Mouse (Mus musculus): ENCODE measurements around the gene Smad5. TPM values are rescaled to one million over a fixed set of nuclear protein-coding genes. Genes with fewer than 3 reads are reported as not detected.

Gene Smad5
- polyA plus RNA-seq, 1 experiment from 2014 or later: 23.5 TPM

GRCm38 (mm10) chr13:56740496-56740895, 37.7 kb downstream of the Smad5 start:
- Histone ChIP-seq H3K4me3 (replicated peaks) (no peak overlapping the region), H3K36me3 (peaks cover 21% of the 10 kb centered on the region), H3K4me1 (no peaks in the 10 kb centered on the region), H3K4me2 (no peak overlapping the region), H3K9ac (no peak overlapping the region), H3K27me3 (replicated peaks) (no peaks in the 10 kb centered on the region), H3K27ac (no peak overlapping the region), H3K9me3 (no peaks in the 10 kb centered on the region)
- WGBS: 85% methylated on average over 6 of the region's 6 CpGs
- no peak for ATAC-seq (ENCODE audit: insufficient read depth, low FRiP score, low read depth)

- 80% methylated on average over 7 of the region's 7 CpGs for WGBS
- Histone ChIP-seq H3K9me3 (no peaks in the 10 kb centered on the region), H3K36me3 (peaks cover 18% of the 10 kb centered on the region), H3K4me3 (replicated peaks) (no peak overlapping the region), H3K27me3 (replicated peaks) (no peaks in the 10 kb centered on the region), H3K27ac (no peak overlapping the region), H3K4me2 (no peak overlapping the region), H3K4me1 (no peaks in the 10 kb centered on the region), H3K9ac (no peak overlapping the region)
- no peak for ATAC-seq (ENCODE audit: insufficient read depth, low FRiP score, low read depth)
Measured at GRCm38 (mm10) chr13:56741691-56742090, 38.9 kb downstream of the Smad5 start.

DNA sequence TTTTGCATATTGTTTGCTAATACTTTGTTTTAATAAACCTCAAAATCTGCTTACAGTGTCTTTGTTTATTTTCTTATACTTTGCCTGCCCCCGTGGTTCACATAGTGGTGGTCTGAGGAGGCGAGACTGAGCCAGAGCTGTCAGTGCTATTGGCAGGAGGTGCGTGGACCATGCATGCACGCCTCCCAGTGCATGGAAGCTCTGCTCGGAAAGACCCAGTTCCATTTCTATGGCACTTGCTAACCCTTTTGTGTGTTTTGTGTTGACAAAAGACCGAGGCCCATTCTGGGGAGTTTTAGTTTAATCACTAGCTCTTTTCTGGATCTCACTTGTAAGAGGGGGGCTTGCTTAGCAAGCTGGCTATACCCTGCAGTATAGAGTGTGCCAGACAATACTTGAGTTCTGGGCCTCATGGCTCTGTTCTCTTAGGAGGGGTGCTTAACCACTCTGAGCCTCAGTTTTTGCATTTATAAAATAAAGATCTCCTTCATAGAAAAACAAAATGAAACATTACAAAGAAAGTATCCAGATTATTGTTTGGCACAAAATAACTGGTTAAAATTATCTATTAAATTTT, 39.6 kb downstream of the Smad5 start:
- no peaks in the 10 kb centered on the region for H3K9me3 ChIP-seq
- H3K9ac ChIP-seq: no peak overlapping the region
- no peak overlapping the region for H3K27ac ChIP-seq
- ATAC-seq (ENCODE audit: insufficient read depth, low FRiP score, low read depth): no peak
- 67% methylated on average over 6 of the region's 6 CpGs for WGBS
- peaks cover 18% of the 10 kb centered on the region for H3K36me3 ChIP-seq
- H3K27me3 ChIP-seq (replicated peaks): no peaks in the 10 kb centered on the region
- no peak overlapping the region for H3K4me3 ChIP-seq (replicated peaks)
- no peak overlapping the region for H3K4me2 ChIP-seq
- 0 out of 2 replicates have a peak, but pooled peaks cover 3% of the 10 kb centered on the region for H3K4me1 ChIP-seq

DNA sequence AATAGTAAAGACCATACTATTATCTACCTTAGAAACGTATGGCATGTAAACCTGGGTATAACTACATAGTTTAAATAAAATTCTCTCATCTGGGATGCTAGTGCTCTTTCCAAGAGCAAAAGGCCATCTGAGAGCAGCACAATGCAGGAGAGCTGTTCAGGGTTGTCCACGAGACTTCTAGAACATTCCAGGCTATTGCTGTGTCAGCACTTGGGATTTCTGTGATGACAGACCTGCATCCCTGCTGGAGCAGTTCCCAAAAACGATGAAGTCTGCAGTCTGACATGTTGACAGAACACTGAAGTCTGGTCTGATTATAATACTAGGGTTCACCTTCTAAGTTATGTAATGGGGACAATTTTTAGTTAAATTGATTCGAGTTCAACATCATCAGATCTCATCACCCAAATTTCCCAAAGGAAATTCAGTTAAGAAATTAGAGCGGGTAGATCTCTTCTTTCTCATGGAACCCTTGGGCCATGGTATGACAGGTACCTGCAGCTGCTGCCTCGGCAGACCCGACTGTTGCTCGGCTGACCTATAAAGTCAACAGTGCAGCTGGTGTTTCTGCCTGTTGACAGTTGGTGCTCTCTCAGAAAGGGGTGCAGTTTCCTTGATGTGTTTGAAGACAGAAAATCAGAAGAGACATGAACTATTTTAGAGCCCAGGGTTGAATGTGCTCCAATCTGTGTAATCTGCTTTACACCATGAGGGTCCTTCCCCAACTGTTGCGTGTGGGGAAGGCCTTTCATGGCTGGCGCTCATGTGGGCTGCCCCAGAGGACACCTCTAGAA, 44.1 kb downstream of the Smad5 start:
- peak; percentile 10; the same call in 1 of the 2 replicates for ATAC-seq (ENCODE audit: insufficient read depth, low FRiP score, low read depth)
- H3K36me3 ChIP-seq: no peaks in the 10 kb centered on the region

GRCm38 (mm10) chr13:56747554-56747953, 44.7 kb downstream of the Smad5 start:
- peak overlapping the region; percentile 88 for H3K27ac ChIP-seq
- H3K36me3 ChIP-seq: no peaks in the 10 kb centered on the region
- 47% methylated on average over 8 of the region's 8 CpGs for WGBS
- peak overlapping the region; percentile 24 for H3K4me3 ChIP-seq (replicated peaks)
- peaks cover 3% of the 10 kb centered on the region for H3K27me3 ChIP-seq (replicated peaks)
- no peaks in the 10 kb centered on the region for H3K9me3 ChIP-seq
- H3K9ac ChIP-seq: no peak overlapping the region
- H3K4me2 ChIP-seq: peak overlapping the region; percentile 35; the same call in 1 of the 2 replicates
- peak; percentile 87 for ATAC-seq (ENCODE audit: insufficient read depth, low FRiP score, low read depth)
- H3K4me1 ChIP-seq: peaks cover 4% of the 10 kb centered on the region; the same call in 1 of the 2 replicates

More for the DNA sequence above, 44.1 kb downstream of the Smad5 start:
- WGBS: 52% methylated on average over 10 of the region's 10 CpGs
- H3K9me3 ChIP-seq: no peaks in the 10 kb centered on the region
- H3K4me3 ChIP-seq (replicated peaks): no peak overlapping the region
- peak overlapping the region; percentile 33; the same call in 1 of the 2 replicates for H3K4me2 ChIP-seq
- no peak overlapping the region for H3K9ac ChIP-seq
- peak overlapping the region; percentile 88 for H3K27ac ChIP-seq
- H3K4me1 ChIP-seq: 0 out of 2 replicates have a peak, but pooled peaks cover 3% of the 10 kb centered on the region
- H3K27me3 ChIP-seq (replicated peaks): no peaks in the 10 kb centered on the region; the same call in 1 of the 2 replicates

GRCm38 (mm10) chr13:56749377-56749776, 46.6 kb downstream of the Smad5 start:
- no peak overlapping the region for H3K9ac ChIP-seq
- H3K4me3 ChIP-seq (replicated peaks): peak overlapping the region; percentile 24
- 75% methylated on average over 7 of the region's 7 CpGs for WGBS
- H3K4me1 ChIP-seq: peaks cover 18% of the 10 kb centered on the region
- no peak overlapping the region for H3K27ac ChIP-seq
- peak overlapping the region; percentile 35 for H3K4me2 ChIP-seq
- no peak for ATAC-seq (ENCODE audit: insufficient read depth, low FRiP score, low read depth)
- H3K9me3 ChIP-seq: no peaks in the 10 kb centered on the region
- H3K27me3 ChIP-seq (replicated peaks): peaks cover 21% of the 10 kb centered on the region
- no peaks in the 10 kb centered on the region for H3K36me3 ChIP-seq

GRCm38 (mm10) chr13:56751774-56752173, 49.0 kb downstream of the Smad5 start:
- Histone ChIP-seq H3K36me3 (no peaks in the 10 kb centered on the region), H3K9me3 (no peaks in the 10 kb centered on the region), H3K27me3 (replicated peaks) (peaks cover 26% of the 10 kb centered on the region), H3K4me1 (peaks cover 20% of the 10 kb centered on the region), H3K27ac (no peak overlapping the region), H3K4me2 (peak overlapping the region; percentile 96; the same call in 1 of the 2 replicates), H3K9ac (no peak overlapping the region), H3K4me3 (replicated peaks) (peak overlapping the region; percentile 46; the same call in 1 of the 2 replicates)
- no peak for ATAC-seq (ENCODE audit: insufficient read depth, low FRiP score, low read depth)
- 54% methylated on average over 5 of the region's 5 CpGs for WGBS

- no peak overlapping the region for H3K27ac ChIP-seq
- peaks cover 22% of the 10 kb centered on the region for H3K4me1 ChIP-seq
- no peaks in the 10 kb centered on the region for H3K9me3 ChIP-seq
- 2% methylated on average over 40 of the region's 41 CpGs for WGBS
- H3K36me3 ChIP-seq: no peaks in the 10 kb centered on the region
- peak overlapping the region; percentile 96 for H3K4me2 ChIP-seq
- ATAC-seq (ENCODE audit: insufficient read depth, low FRiP score, low read depth): no peak
- H3K27me3 ChIP-seq (replicated peaks): peaks cover 26% of the 10 kb centered on the region
- H3K4me3 ChIP-seq (replicated peaks): peak overlapping the region; percentile 46
- peak overlapping the region; percentile 16; the same call in 1 of the 2 replicates for H3K9ac ChIP-seq
Measured at GRCm38 (mm10) chr13:56752474-56753191, 49.8 kb downstream of the Smad5 start.

- Histone ChIP-seq H3K4me3 (replicated peaks) (peak within 1 kb of the TSS; percentile 46), H3K27ac (no peak within 1 kb of the TSS), H3K9ac (peak within 1 kb of the TSS; percentile 16; the same call in 1 of the 2 replicates), H3K4me2 (peak within 1 kb of the TSS; percentile 96), H3K4me1 (peaks cover 22% of the 10 kb centered on the region), H3K36me3 (no peaks in the 10 kb centered on the region), H3K27me3 (replicated peaks) (peaks cover 26% of the 10 kb centered on the region), H3K9me3 (no peaks in the 10 kb centered on the region)
- no peak for ATAC-seq (ENCODE audit: insufficient read depth, low FRiP score, low read depth)
- WGBS: 1% methylated on average over 70 of the region's 71 CpGs
Measured at GRCm38 (mm10) chr13:56753192-56753951, 50.6 kb downstream of the Smad5 start, which contains the start of gene Gm45623. Gene Gm45623 (minus strand): TSS chr13:56753827.

GRCm38 (mm10) chr13:56755871-56756270, 53.1 kb downstream of the Smad5 start:
- Histone ChIP-seq H3K4me1 (peaks cover 22% of the 10 kb centered on the region), H3K4me2 (no peak overlapping the region), H3K4me3 (replicated peaks) (no peak overlapping the region), H3K27ac (peak overlapping the region; percentile 66; the same call in 1 of the 2 replicates), H3K27me3 (replicated peaks) (peaks cover 26% of the 10 kb centered on the region), H3K9ac (no peak overlapping the region), H3K9me3 (no peaks in the 10 kb centered on the region), H3K36me3 (no peaks in the 10 kb centered on the region)
- peak; percentile 67 for ATAC-seq (ENCODE audit: insufficient read depth, low FRiP score, low read depth)
- WGBS: 50% methylated on average over 6 of the region's 6 CpGs

DNA sequence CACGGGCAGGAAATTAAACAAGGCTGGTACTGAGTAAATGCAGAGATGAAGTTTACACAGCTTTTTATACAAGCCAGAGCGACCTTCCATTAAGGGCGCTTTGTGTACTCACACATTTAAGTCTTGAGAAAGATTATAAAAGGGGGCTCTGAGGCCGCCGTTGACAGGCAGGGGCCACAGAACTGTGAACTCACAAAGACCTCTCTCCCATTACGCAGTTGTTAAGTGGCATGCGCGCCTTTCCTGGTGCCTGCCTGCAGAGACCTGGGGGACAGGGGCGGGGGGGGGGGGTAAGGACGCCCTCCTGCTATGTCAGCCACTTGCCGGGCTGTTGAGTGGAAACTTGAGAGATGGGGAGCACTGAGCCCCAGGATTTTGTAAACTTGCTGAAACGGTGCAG, 54.4 kb downstream of the Smad5 start:
- peak; percentile 11 for ATAC-seq (ENCODE audit: insufficient read depth, low FRiP score, low read depth)
- Histone ChIP-seq H3K36me3 (no peaks in the 10 kb centered on the region), H3K4me2 (peak overlapping the region; percentile 21; the same call in 1 of the 2 replicates), H3K27ac (peak overlapping the region; percentile 29), H3K4me1 (peaks cover 22% of the 10 kb centered on the region), H3K9ac (no peak overlapping the region), H3K9me3 (no peaks in the 10 kb centered on the region), H3K4me3 (replicated peaks) (no peak overlapping the region), H3K27me3 (replicated peaks) (peaks cover 26% of the 10 kb centered on the region)
- WGBS: 29% methylated on average over 12 of the region's 12 CpGs

Data from stomach, embryonic 15.5 days (tissue).